Mouse (Mus musculus) layer of hippocampus, postnatal 10 days (tissue): ENCODE results near the gene Sptb. TPM values are rescaled to one million over a fixed set of nuclear protein-coding genes. Genes with fewer than 3 reads are reported as not detected.

Source experiments
- DNase-seq, 2 experiments: peaks; one replicate each; pipeline ENCODE4 v3.0.0; 2021; ENCODE audit warnings: low spot score in 2 of 2
- total RNA-seq, 2 experiments: library from RNA; stranded (reverse); gene quantifications; 2 replicates each; pipeline ENCODE4 v1.2.3; 2021

The Sptb gene
- total RNA-seq, 2 experiments from 2014 or later, result 62.8 to 69.1 TPM

GRCm38 (mm10) chr12:76576806-76577205, 133.5 kb downstream of the Sptb start:
- no peak for DNase-seq

DNA sequence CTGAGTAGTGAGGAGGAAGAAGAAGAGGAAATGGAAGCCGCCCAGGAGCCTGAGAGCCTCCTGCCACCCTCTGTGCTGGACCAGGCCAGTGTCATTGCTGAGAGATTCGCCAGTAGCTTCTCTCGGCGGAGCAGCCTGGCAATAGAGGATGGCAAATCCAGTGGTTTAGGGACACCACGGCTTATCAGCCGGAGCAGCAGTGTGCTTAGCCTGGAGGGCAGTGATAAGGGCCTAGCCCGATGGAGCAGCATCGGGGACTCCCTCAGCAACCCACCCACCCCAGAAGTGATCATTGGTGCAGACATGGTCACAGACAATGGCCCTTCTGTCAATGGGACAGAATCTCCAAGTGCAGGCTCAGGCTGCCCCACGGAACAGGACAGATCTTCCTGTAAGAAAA, 134.3 kb downstream of the Sptb start:
- no peak for DNase-seq

- DNase-seq, result no peak
Measured at GRCm38 (mm10) chr12:76574815-76575214, 135.5 kb downstream of the Sptb start.

DNA sequence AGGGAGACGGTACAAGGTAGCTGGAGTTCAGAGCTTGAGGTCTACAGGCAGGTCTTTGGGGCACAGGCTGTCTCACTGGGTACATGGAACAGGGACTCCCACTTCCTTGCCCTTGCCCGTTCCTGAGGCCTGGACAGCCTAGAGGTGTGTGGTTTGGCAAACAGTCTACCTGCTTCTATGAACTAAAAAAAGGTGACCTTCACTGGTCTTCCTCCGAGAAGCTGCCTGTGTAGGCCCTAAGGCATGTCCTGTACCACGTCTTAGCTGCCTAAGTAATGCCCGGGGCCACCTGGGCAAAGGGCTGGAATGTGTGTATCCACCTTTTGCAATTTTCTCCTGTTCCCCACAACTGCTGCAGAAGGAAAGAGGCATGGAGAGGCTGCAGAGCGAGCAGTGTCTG, 137.0 kb downstream of the Sptb start:
- no peak for DNase-seq

DNA sequence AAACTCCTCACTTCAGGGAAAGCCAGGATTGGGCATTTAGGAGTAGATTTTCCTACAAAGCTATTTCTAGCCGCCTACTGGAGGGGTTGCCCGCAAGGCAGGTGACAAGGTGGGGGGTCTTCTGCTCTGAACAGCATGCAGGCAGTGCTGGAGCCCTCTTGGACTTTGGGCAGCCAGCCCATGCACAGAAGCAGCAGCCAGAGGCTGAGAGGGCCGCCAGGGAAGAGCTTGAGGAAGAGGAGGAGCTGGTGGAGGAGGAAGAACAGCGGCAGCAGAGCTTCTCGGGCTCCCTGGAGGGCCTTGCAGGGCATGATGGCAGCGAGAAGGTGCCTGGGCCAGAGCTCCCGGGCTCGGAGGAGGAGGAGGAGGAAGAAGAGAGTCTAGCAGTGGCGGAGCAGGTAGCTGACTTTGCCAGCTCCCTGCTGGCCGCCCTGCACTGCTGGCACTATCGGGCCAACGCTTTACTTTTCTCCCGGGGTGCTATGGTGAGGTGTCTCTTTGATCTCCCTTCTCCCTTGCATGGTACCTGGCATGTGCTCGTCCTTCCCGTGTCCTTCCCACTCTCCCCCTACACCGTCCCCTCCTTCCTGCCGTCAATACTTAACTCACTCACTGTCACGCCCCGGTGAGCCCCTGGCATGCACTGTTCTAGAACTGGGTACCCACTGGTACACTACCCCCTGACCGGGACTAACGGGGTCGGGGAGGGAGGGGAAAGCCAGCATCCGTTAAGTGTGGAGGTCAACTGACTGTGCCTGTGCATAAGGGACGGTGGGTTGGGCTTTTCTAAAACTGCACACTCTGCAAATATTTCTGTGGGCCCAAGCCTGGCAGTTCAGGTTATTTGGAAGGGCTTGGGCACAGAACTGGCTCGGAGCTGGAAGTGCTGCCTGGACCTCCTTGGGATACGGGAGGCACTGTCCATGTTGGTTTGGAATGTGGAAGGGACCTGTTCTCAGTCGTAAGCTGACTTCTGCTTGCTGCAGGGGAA, 137.8 kb downstream of the Sptb start:
- DNase-seq, result no peak

DNA sequence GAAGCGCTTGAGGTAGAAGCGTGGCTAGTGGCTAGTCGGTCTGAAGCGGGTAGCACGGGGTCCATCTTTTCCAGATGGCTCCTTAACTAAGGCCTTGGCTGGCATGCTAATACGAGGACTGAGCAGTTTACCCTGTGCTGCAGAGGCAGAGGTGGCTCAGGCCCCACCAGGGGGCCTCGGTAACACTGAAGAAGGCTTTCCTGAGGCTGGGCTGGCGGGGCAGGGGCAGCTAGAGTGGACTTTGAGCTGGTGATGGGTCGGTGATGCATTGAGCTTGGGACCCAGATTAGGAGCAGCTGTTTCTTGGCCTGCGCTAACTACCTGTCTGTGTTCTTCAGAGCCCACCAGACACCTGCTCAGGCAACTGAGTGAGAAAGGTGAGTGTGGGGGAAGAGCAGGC, 139.1 kb downstream of the Sptb start:
- no peak for DNase-seq

DNA sequence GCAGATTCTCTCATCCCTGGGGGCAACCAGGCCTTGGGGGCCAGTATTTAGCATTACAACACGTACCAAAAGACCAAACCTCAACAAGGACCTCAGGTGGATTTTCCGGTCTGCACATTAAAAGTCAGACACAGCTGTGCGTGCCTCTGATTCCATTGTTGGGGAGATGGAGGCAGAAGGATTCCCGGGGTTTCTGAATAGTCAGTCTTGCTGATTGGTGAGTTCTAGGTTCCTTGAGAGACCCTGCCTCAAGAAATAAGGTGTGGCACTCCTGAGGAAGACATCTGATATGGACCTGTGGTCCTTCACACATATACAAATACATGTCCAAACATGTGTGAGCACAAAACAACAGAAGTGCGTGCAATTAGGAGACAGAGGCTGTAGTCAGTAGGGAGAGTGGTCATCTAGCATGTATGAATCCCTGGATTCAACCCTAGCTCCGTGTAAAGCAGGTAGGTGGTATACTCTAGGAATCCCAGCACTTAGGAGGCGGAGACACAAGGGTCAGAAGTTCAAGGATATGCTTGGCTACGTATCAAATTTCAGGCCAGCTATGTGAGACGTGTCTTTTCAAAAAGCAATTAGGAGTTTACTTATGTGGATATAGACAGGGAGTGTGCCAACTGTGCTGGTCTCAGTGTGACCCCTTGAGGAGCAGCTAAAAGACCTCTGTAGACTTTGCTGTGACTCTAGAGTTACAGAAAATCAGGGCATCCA, 140.0 kb downstream of the Sptb start:
- no peak for DNase-seq

- no peak for DNase-seq
Measured at GRCm38 (mm10) chr12:76566284-76566683, 144.1 kb downstream of the Sptb start.

DNA sequence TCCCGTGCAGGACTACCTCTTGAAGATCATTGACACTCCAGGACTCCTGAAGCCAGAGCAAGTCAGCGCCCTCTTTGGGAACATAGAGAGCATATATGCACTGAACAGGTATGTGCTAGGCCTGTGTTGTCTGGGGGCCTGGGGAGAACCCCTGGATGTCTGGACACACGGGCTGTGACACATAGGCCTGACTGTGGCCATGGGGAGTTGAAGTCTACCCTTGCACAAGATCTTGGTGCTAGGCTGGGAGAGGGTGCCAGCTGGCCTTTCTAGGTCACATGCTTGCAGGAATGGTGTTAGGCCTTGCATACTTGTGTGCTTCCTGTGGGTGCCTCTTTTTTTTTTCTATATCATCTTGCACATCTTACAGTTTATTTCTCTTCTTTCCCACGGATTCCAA, 148.2 kb downstream of the Sptb start:
- no peak for DNase-seq

- no peak for DNase-seq
Measured at GRCm38 (mm10) chr12:76558206-76558605, 152.1 kb downstream of the Sptb start.

GRCm38 (mm10) chr12:76556745-76557389, 153.5 kb downstream of the Sptb start:
- no peak for DNase-seq

- DNase-seq, result no peak
Measured at GRCm38 (mm10) chr12:76556187-76556586, 154.2 kb downstream of the Sptb start.

DNA sequence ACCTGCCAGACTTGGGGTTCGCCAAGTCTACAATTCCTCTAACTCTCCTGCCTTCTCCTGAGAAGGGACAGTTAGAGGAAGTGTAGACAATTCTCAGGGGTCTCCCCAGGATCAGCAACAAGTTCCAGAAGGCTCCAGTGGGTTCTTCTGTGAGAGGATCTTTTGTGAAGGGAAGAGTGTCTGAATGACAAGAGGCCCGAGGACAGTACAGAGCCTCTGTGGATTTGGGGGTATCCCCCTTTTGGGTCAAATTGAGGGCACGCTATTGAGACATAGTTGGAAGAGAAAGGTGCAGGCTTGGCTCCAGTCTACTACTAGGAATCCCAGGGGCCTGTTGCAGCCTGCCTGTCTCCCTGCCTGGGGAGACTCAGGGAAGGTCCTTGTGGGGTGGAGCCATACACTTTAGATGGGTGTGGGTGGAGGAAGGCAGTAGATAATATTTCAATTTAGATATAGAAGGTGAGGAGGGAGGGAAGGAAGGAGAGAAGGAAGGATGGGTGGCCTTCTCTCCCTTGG, 155.4 kb downstream of the Sptb start:
- DNase-seq, result no peak

GRCm38 (mm10) chr12:76554392-76554791, 156.0 kb downstream of the Sptb start:
- DNase-seq, result no peak

DNA sequence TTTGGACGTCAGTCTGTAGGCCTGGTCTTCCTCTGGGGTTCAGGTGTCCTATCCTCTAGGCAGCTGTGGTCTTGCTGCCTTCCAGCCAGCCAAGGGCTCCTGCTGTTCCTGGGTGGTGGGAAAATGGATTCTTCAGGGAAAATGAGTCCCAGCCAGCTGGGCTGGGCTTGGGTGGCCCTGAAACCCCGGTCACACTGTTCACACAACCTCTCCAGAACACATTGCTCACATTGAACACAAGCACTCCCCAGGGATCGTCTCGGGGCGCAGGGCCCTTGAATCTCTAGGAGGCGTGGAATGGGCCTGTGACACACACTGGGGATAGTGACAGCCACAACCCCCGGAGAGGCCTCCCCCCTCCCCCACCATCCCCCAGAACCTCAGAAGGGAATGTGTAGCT, 156.4 kb downstream of the Sptb start:
- no peak for DNase-seq

GRCm38 (mm10) chr12:76552958-76553357, 157.4 kb downstream of the Sptb start:
- DNase-seq, result no peak

GRCm38 (mm10) chr12:76552321-76552720, 158.0 kb downstream of the Sptb start:
- DNase-seq, result no peak

DNA sequence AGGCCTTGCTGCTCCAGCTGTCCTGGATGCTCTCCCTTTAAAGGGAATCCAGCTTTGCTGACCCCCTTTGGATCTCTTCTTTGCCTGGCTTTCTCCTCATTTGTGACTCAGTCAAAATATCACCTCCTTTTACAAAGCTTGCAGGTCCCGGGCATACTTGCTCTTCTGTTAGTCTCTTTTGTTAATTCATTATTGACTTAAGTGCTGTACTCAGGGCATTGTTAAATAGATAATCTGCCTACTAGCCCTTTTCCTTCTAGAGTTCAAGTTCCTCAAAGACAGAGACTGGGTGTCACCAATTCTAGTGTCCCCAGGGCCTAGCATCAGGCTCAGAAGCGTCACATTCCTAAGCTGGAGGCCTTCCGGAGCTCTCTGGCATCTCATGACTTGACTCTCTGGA, 161.1 kb downstream of the Sptb start:
- no peak for DNase-seq

DNA sequence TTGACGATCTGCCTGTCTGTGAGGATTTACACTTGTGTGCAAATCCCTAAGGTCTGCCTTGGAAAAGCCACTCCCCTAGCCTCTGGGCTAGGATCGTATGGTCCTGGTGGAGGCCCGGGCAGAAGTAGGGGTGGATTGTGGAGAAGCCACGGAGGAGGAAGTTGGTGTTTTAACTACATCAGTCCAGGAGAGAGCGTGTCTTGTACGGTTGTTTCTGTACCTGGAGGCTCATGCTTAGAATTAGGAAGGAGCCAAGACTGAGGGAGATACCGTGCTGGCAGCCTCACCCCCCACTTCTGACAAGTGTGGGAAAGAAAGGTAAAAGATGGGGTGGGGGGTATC, 162.3 kb downstream of the Sptb start:
- no peak for DNase-seq

DNA sequence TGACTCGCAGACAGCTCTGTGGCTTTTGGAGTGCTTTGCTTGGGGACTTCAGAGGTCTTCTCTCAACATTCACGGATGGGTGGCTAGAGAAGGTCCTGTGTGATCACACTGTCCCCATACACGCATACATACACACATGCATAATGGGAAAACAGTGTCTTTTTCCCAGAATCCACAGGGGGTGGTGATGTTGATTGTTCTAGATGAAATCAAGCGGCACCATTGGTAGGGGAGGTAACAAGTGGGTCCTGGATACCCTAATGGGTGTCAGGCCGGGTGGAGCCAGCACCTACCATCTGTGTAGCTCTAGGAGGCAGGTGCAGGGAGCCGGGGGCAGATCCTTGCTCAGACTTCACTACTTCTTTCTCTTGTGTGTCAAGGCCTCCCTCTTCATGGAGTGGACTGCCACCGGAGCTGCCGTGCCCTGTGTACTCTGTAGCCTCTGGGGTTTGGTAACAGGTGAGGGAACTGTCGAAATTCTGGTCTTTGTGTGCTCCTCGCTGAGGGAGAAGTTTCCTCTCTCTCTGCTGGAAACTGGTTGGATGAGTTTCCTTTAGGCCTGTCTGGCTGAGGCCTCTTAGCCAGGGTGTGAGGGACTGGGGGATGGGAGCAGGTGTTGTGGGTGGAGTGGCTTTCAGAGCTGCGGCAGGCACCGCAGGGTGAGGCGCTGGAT, 162.8 kb downstream of the Sptb start:
- no peak for DNase-seq
